Mouse (Mus musculus) lung, postnatal 25 days (tissue): ENCODE measurements at regions not wholly inside any gene's neighbourhood (a gene's known extent, or its start where the extent isn't known, plus 50 kb on each side); places are given as distances from the start of the nearest gene placed in this dataset.

Experiments
- DNase-seq: peaks from one replicate; pipeline ENCODE4 v3.0.0; 2022; ENCODE audit warnings: low spot score

- no peak for DNase-seq
These were observed 94.7 kb upstream of the Mapk10 start for GRCm38 (mm10) chr5:103305716-103306447.

DNA sequence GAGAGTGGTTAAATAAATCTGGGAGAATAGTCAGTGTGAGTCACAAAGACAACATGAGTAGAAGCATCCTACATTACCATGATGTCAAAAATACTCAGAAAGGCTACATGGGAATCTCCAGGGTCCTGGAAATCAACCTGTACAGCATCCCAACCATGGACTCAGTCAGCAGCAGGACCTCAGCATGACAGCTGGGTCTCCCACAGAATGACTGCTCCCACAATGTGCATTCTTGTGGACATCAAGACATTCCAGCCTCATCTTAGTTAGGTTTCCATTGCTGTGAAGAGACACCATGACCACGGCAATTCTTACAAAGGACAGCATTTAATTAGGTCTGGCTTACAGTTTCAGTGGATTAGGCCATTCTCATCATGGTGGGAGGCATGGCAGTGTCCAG is 93.8 kb upstream of the Mapk10 start:
- DNase-seq, result no peak

DNA sequence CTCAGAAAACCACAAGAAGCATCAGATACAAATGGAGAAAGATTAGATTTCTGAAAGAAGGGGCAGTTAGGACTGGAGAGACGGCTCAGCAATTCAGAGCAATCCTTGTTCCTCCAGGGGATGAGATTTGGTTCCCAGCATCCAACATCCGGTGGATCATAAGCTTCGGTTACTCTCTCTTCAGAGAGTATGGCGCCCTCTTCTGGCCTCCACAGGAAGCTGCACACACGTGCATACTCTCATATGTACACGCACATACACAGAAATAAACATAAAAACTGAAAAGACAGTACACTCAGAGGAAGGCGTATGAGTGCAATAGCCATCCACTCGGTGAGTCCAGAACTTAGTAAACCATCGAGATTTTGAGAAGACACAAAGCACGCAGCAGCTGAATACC is 91.6 kb upstream of the Mapk10 start:
- no peak for DNase-seq

GRCm38 (mm10) chr5:103301303-103301702 is 90.2 kb upstream of the Mapk10 start:
- DNase-seq, result no peak

GRCm38 (mm10) chr5:103293953-103294352 is 82.8 kb upstream of the Mapk10 start:
- no peak for DNase-seq

DNA sequence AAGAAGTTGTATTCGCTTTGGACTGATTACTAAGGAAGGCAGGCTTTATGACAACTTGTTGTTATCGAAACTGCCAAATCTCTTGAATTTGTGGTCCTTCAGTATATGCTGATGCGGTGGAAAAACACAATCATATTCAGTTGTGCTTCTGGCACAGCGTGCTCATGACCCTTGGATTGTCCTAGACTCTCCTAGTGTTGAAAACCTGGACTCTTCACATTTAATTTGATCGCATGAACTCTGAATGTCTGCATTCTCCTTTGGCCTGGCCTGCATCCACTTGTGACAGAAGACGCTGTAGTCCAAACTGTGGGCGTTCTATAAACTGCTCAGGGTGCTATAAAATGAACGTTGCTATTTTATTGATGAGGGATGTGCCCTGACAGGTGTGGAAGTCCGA is 80.6 kb upstream of the Mapk10 start:
- DNase-seq, result no peak

- DNase-seq, result no peak
These were observed 80.1 kb upstream of the Mapk10 start for GRCm38 (mm10) chr5:103291219-103291618.

DNA sequence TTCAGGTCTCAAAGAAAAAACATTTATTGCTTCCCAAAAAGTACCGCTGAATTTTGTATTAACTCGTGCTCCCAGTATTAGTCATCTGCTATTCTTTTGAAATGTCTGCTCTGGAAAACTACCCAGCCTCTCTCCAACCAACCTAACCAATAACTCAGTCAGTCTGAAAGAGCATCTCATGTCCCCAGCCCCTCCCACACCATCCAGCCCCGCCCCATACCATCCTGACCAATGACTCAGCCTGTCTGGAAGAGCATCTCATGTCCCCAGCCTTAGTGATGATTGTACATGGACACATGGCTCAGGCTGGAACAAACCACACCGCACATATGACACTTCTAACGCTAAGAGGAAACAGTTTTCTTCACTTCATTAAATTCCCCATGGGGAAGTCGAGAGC is 58.1 kb upstream of the Mapk10 start:
- DNase-seq, result no peak

GRCm38 (mm10) chr5:103264903-103265302 is 53.8 kb upstream of the Mapk10 start:
- DNase-seq, result no peak

DNA sequence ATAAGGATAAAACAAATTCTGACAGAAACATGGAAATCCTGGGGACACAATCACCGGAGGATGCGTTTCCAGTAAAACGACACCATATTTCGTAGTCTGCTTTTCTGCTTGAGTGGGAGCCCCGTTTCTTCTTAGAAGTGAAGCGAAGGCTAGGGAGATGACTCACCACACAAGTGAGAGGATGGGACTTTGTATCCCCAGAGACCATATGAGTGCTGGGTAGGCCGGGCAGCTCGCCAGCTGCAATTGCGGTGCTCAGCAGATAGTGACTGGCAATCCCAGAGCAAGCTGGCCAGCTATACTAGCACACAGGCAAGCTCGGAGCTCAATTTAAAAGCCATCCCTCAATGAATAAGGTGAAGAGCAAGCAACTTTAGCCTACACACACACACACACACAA is 50.3 kb upstream of the Mapk10 start:
- DNase-seq, result no peak
